Mouse (Mus musculus): ENCODE data around the gene Spdye4c.

DNA sequence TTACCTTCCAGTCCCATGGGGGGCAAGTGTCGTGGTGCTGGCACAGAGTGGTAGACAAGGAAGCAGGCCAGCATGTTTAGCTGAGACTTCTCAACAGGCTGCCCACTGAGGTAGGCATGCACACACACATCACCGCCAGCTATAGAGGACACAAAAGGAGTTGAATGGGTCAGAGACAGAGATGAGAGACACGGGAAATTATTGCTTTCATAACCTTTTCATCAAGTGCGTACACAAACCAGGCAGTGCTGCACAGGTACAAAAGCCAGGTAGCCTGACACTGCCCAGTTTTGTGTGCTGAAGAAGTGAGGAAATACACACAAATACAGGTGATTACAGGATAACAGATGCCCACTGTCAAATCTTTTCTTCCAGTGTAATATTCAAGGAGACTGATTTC, 24.4 kb downstream of the Spdye4c start:
- TF ChIP-seq CTCF (IDR thresholded peaks at IDR 0.05; ENCODE audit: low read depth) (no peak), EP300 (optimal IDR thresholded peaks at IDR 0.05) (no peak)
